ENCODE assay signal across 18 mouse cellular contexts in the genomic region with DNA sequence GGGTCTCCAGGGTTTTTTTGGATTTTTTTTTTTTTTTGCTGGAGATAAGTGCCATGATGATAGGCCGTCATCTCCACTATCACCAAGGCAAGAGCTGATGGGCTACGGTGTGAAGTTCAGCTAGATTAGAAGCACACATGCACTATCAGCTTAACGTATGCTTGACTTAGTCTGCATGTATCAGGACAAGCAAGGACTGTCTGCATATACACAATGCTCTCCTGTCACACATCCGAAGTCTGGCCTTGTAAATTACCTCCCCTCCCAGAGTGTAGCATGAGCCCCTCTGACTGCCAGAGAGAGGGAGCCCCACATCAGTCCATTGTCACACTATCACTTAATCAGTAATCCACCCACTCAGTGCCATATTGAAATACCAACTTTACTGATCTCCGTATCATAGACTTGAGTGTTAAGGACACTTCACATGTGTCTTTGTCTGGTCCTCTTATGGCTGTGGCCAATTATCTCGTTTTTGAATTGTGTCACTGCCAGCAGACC.
DNase-seq lines count a peak whose midpoint lies in the region; ATAC-seq and TF ChIP-seq lines count a peak whose summit lies in the region.
"Had no signal": no experiment of that assay in that cellular context is flagged by ENCODE, and none has a peak within 500 bp of the region (broad histone marks: within the 10 kb centered on the region; RNA-seq: fewer than 3 reads in every experiment).

No protein-coding gene starts in this region.

- no peaks in the 10 kb centered on the region for H3K36me3 ChIP-seq in forebrain, embryonic 15.5 days
- no peaks in the 10 kb centered on the region for H3K36me3 ChIP-seq in forebrain, postnatal 0 days (ENCODE audit: insufficient read depth)
- H3K36me3 ChIP-seq in lung, embryonic 15.5 days = no peaks in the 10 kb centered on the region
- peaks cover 3 to 10% of the 10 kb centered on the region in 2 experiments for H3K36me3 ChIP-seq in MEL (ENCODE audit: control insufficient read depth in 1 of 2, insufficient read depth in 2 of 2, low read length in 2 of 2)
- H3K36me3 ChIP-seq: heart, embryonic 10.5 days; hindbrain, embryonic 12.5 days; hindbrain, embryonic 15.5 days had no signal

- 52% methylated on average over 6 of the region's 6 CpGs for WGBS in forebrain, embryonic 15.5 days
- 47% methylated on average over 6 of the region's 6 CpGs for WGBS in forebrain, postnatal 0 days
- WGBS in lung, embryonic 15.5 days = 65% methylated on average over 6 of the region's 6 CpGs

- no peak for DNase-seq in forebrain, postnatal 0 days
- no peak for DNase-seq in lung, postnatal 14 days
- peak; percentile 20 for DNase-seq in MEL (ENCODE audit: low read depth, low spot score)
- peak; percentile 27 for DNase-seq in brain, embryonic 14.5 days (ENCODE audit: low read depth)
- no peak for DNase-seq in left cerebral cortex, adult 18-20 months (ENCODE audit: low spot score in 2 of 2)
- DNase-seq: adrenal gland, adult 8-10 months; adrenal gland, postnatal 25 days; cerebellum, adult 9-10 months; gastrocnemius, postnatal 25 days; heart, adult 2 months had no signal

- H3K4me2 ChIP-seq in forebrain, embryonic 15.5 days (replicated peaks) = no peak overlapping the region
- no peak overlapping the region for H3K4me2 ChIP-seq in forebrain, postnatal 0 days (ENCODE audit: low read depth)
- H3K4me2 ChIP-seq in lung, embryonic 15.5 days = no peak overlapping the region
- H3K4me2 ChIP-seq: hindbrain, embryonic 12.5 days; hindbrain, embryonic 15.5 days had no signal

- no peaks in the 10 kb centered on the region for H3K79me2 ChIP-seq in MEL (ENCODE audit: control insufficient read depth, insufficient read depth, low read length, poor library complexity)

- H3K4me3 ChIP-seq in forebrain, embryonic 15.5 days = no peak overlapping the region
- H3K4me3 ChIP-seq in forebrain, postnatal 0 days (ENCODE audit: low read depth, low read length) = no peak overlapping the region
- H3K4me3 ChIP-seq in lung, embryonic 15.5 days = no peak overlapping the region
- no peak overlapping the region for H3K4me3 ChIP-seq in MEL (ENCODE audit: control insufficient read depth in 1 of 2, insufficient read depth in 1 of 2, low read depth in 2 of 2, low read length in 2 of 2)
- H3K4me3 ChIP-seq: heart, adult 2 months; heart, embryonic 10.5 days; hindbrain, embryonic 12.5 days; hindbrain, embryonic 15.5 days had no signal

- no peak overlapping the region for H3K27ac ChIP-seq in forebrain, embryonic 15.5 days (replicated peaks)
- H3K27ac ChIP-seq in forebrain, postnatal 0 days (ENCODE audit: low read depth, low read length) = no peak overlapping the region
- H3K27ac ChIP-seq in lung, embryonic 15.5 days = no peak overlapping the region
- peak overlapping the region; percentile 25 for H3K27ac ChIP-seq in MEL (ENCODE audit: control insufficient read depth, low read depth, low read length)
- H3K27ac ChIP-seq: heart, adult 2 months; heart, embryonic 10.5 days; hindbrain, embryonic 12.5 days; hindbrain, embryonic 15.5 days had no signal

- no peak for TF ChIP-seq CTCF in forebrain, postnatal 0 days (IDR thresholded peaks at IDR 0.05; ENCODE audit: low read depth)
- TF ChIP-seq CTCF in MEL (IDR thresholded peaks at IDR 0.05 in 2 of 3, conservative IDR thresholded peaks at IDR 0.05 in 1 of 3; ENCODE audit: control insufficient read depth in 1 of 3, insufficient read depth in 1 of 3, low read depth in 2 of 3, low read length in 3 of 3, poor library complexity in 1 of 3, severe bottlenecking in 1 of 3) = no peak
- TF ChIP-seq CTCF in brain, embryonic 14.5 days (IDR thresholded peaks at IDR 0.05; ENCODE audit: borderline replicate concordance, extremely low read depth, insufficient read depth, insufficient read length) = no peak

- H3K27me3 ChIP-seq in forebrain, embryonic 15.5 days = no peaks in the 10 kb centered on the region
- no peaks in the 10 kb centered on the region for H3K27me3 ChIP-seq in forebrain, postnatal 0 days (ENCODE audit: insufficient read depth, low read length)
- H3K27me3 ChIP-seq in lung, embryonic 15.5 days = no peaks in the 10 kb centered on the region
- H3K27me3 ChIP-seq in MEL (ENCODE audit: control insufficient read depth in 1 of 2, insufficient read depth in 2 of 2, low read length in 2 of 2) = no peaks in the 10 kb centered on the region
- H3K27me3 ChIP-seq: hindbrain, embryonic 12.5 days; hindbrain, embryonic 15.5 days had no signal

- H3K9ac ChIP-seq in forebrain, embryonic 15.5 days (replicated peaks) = no peak overlapping the region
- no peak overlapping the region for H3K9ac ChIP-seq in forebrain, postnatal 0 days
- no peak overlapping the region for H3K9ac ChIP-seq in lung, embryonic 15.5 days
- no peak overlapping the region for H3K9ac ChIP-seq in MEL (ENCODE audit: control insufficient read depth, low read depth, low read length, poor library complexity, severe bottlenecking)
- H3K9ac ChIP-seq: hindbrain, embryonic 12.5 days; hindbrain, embryonic 15.5 days had no signal

- ATAC-seq in forebrain, embryonic 15.5 days (replicated peaks) = peak; percentile 26; the same call in 1 of the 2 replicates
- ATAC-seq in forebrain, postnatal 0 days = no peak
- ATAC-seq in lung, embryonic 15.5 days (ENCODE audit: borderline replicate concordance, extremely low read depth, low FRiP score, low TSS enrichment) = peak; percentile 77
- ATAC-seq: activated CD4-positive, CD25-positive, alpha-beta regulatory T cell, adult 4 months; CD4-positive, CD25-positive, alpha-beta regulatory T cell, adult 4 months; intestine, postnatal 0 days had no signal

- peaks cover 16% of the 10 kb centered on the region for H3K4me1 ChIP-seq in forebrain, embryonic 15.5 days
- no peaks in the 10 kb centered on the region for H3K4me1 ChIP-seq in forebrain, postnatal 0 days (ENCODE audit: insufficient read depth)
- peaks cover 20% of the 10 kb centered on the region; the same call in 1 of the 2 replicates for H3K4me1 ChIP-seq in lung, embryonic 15.5 days
- H3K4me1 ChIP-seq in MEL (ENCODE audit: control insufficient read depth in 1 of 2, insufficient read depth in 2 of 2, low read length in 2 of 2) = peaks cover 15 to 24% of the 10 kb centered on the region in 2 experiments
- H3K4me1 ChIP-seq: hindbrain, embryonic 12.5 days; hindbrain, embryonic 15.5 days had no signal

- no peak for TF ChIP-seq RAD21 in MEL (IDR thresholded peaks at IDR 0.05; ENCODE audit: low read depth, low read length)

- peak; percentile 30 to 60; a peak in 3 of 4 replicates for TF ChIP-seq EP300 in MEL (IDR thresholded peaks at IDR 0.05; ENCODE audit: low read depth in 1 of 2, low read length in 2 of 2)

- no peaks in the 10 kb centered on the region for H3K9me3 ChIP-seq in forebrain, embryonic 15.5 days
- H3K9me3 ChIP-seq in forebrain, postnatal 0 days (ENCODE audit: low read length) = no peaks in the 10 kb centered on the region
- no peaks in the 10 kb centered on the region for H3K9me3 ChIP-seq in lung, embryonic 15.5 days
- no peaks in the 10 kb centered on the region for H3K9me3 ChIP-seq in MEL (replicated peaks; ENCODE audit: insufficient read depth, low read length)
- H3K9me3 ChIP-seq: heart, embryonic 10.5 days; hindbrain, embryonic 12.5 days; hindbrain, embryonic 15.5 days had no signal

- TF ChIP-seq POLR2A in MEL (IDR thresholded peaks at IDR 0.05; ENCODE audit: control insufficient read depth in 1 of 2, insufficient read depth in 1 of 2, low read depth in 1 of 2, low read length in 2 of 2, poor library complexity in 1 of 2) = no peak
- TF ChIP-seq POLR2A in brain, embryonic 14.5 days (IDR thresholded peaks at IDR 0.05; ENCODE audit: borderline replicate concordance, extremely low read depth, insufficient read depth, insufficient read length, poor library complexity, severe bottlenecking) = no peak

TF ChIP-seq in MEL, 35 proteins besides CTCF, POLR2A, EP300 and RAD21:
- TF ChIP-seq RCOR1 (IDR thresholded peaks at IDR 0.05; ENCODE audit: low read depth, low read length) = 0 out of 2 replicates have a peak, but pooled peaks have one; percentile 10
- TF ChIP-seq SMC3 (IDR thresholded peaks at IDR 0.05; ENCODE audit: low read depth, low read length) = no peak
- 0 out of 2 replicates have a peak, but pooled peaks have one; percentile 18 for TF ChIP-seq ETS1 (IDR thresholded peaks at IDR 0.05; ENCODE audit: low read depth, low read length)
- peak; percentile 80 for TF ChIP-seq ZNF384 (IDR thresholded peaks at IDR 0.05; ENCODE audit: low read depth, low read length)
- no peak for TF ChIP-seq MEF2A (IDR thresholded peaks at IDR 0.05; ENCODE audit: extremely low read depth, insufficient replicate concordance, low read depth, low read length, poor library complexity, severe bottlenecking)
- TF ChIP-seq ZC3H11A (IDR thresholded peaks at IDR 0.05; ENCODE audit: low read depth, low read length) = no peak
- TF ChIP-seq GATA1 (IDR thresholded peaks at IDR 0.05; ENCODE audit: low read depth, low read length) = peak; percentile 66
- TF ChIP-seq TCF12 (IDR thresholded peaks at IDR 0.05; ENCODE audit: low read depth, low read length) = peak; percentile 58

Comparison
In these comparisons a context has a peak if more than half of its experiments do, and no peak if none do; other contexts are left out.
1. DNase-seq: peak in MEL (single experiment) and brain, embryonic 14.5 days (single experiment); none in forebrain, postnatal 0 days (single experiment), lung, postnatal 14 days (single experiment) and left cerebral cortex, adult 18-20 months (0 of 2).